Mouse (Mus musculus): Measurements from ENCODE around the gene Megf6.

Gene Megf6

GRCm38 (mm10) chr4:154213586-154213985 is 43.1 kb downstream of the Megf6 start:
- no peak for DNase-seq (ENCODE audit: low read depth, low spot score)

- no peak for DNase-seq (ENCODE audit: low read depth, low spot score)
Measured at GRCm38 (mm10) chr4:154214075-154214474, 43.5 kb downstream of the Megf6 start.

- no peak for DNase-seq (ENCODE audit: low read depth, low spot score)
Measured at GRCm38 (mm10) chr4:154217711-154218350, 47.3 kb downstream of the Megf6 start.

GRCm38 (mm10) chr4:154222773-154223172 is 52.2 kb downstream of the Megf6 start:
- DNase-seq (ENCODE audit: low read depth, low spot score), result no peak

GRCm38 (mm10) chr4:154224267-154224969 is 53.9 kb downstream of the Megf6 start:
- DNase-seq (ENCODE audit: low read depth, low spot score), result no peak

GRCm38 (mm10) chr4:154224970-154225309 is 54.4 kb downstream of the Megf6 start:
- DNase-seq (ENCODE audit: low read depth, low spot score), result no peak

GRCm38 (mm10) chr4:154226678-154227077 is 56.1 kb downstream of the Megf6 start:
- no peak for DNase-seq (ENCODE audit: low read depth, low spot score)

GRCm38 (mm10) chr4:154228336-154228735 is 57.8 kb downstream of the Megf6 start:
- no peak for DNase-seq (ENCODE audit: low read depth, low spot score)

- DNase-seq (ENCODE audit: low read depth, low spot score), result no peak
Measured at GRCm38 (mm10) chr4:154229569-154229968, 59.0 kb downstream of the Megf6 start.

- DNase-seq (ENCODE audit: low read depth, low spot score), result no peak
Measured at GRCm38 (mm10) chr4:154231380-154231779, 60.9 kb downstream of the Megf6 start.

GRCm38 (mm10) chr4:154232295-154232694 is 61.8 kb downstream of the Megf6 start:
- no peak for DNase-seq (ENCODE audit: low read depth, low spot score)

GRCm38 (mm10) chr4:154236001-154236400 is 65.5 kb downstream of the Megf6 start:
- no peak for DNase-seq (ENCODE audit: low read depth, low spot score)

GRCm38 (mm10) chr4:154236893-154237292 is 66.4 kb downstream of the Megf6 start:
- no peak for DNase-seq (ENCODE audit: low read depth, low spot score)

- DNase-seq (ENCODE audit: low read depth, low spot score), result no peak
Measured at GRCm38 (mm10) chr4:154237306-154237705, 66.8 kb downstream of the Megf6 start.

- DNase-seq (ENCODE audit: low read depth, low spot score), result no peak
Measured at GRCm38 (mm10) chr4:154239199-154239598, 68.7 kb downstream of the Megf6 start.

- DNase-seq (ENCODE audit: low read depth, low spot score), result no peak
Measured at GRCm38 (mm10) chr4:154240608-154241007, 70.1 kb downstream of the Megf6 start.

GRCm38 (mm10) chr4:154245342-154245741 is 74.8 kb downstream of the Megf6 start:
- DNase-seq (ENCODE audit: low read depth, low spot score), result no peak

GRCm38 (mm10) chr4:154246115-154247040 is 75.8 kb downstream of the Megf6 start:
- DNase-seq (ENCODE audit: low read depth, low spot score), result no peak

GRCm38 (mm10) chr4:154247207-154248091 is 76.9 kb downstream of the Megf6 start:
- DNase-seq (ENCODE audit: low read depth, low spot score), result no peak

- DNase-seq (ENCODE audit: low read depth, low spot score), result no peak
Measured at GRCm38 (mm10) chr4:154248092-154248805, 77.7 kb downstream of the Megf6 start.

GRCm38 (mm10) chr4:154249316-154249715 is 78.8 kb downstream of the Megf6 start:
- DNase-seq (ENCODE audit: low read depth, low spot score), result no peak

Data from brain, embryonic 18.5 days (tissue).